Mouse (Mus musculus): ENCODE data around the gene Dvl2. TPM values are rescaled to one million over a fixed set of nuclear protein-coding genes. Genes with fewer than 3 reads are reported as not detected.

Gene Dvl2
- total RNA-seq, 2 experiments from 2014 or later, result 3.3 to 4.6 TPM

DNA sequence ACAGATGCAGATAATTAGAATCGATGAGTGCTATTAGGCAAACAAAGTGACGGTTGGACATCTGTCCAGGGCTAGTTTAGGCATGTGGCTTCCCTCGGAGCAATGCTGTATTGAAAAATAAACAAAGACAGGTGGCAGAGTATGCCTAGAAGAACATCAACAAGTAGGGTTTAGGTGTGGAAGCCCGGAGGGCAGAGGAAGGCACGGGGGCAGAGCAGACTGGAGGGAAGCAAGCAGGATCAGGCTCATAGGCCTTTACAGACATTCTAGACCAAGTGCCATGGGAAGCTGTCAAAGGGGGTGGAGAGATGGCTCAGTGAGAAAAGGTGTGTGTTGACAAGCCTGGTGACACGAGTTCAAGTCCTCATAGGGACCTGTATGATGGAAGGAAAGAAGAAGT lies 49.0 kb downstream of the Dvl2 start:
- intact Hi-C loops (cut with DNase I), result no loop called here
- DNase-seq, result no peak

DNA sequence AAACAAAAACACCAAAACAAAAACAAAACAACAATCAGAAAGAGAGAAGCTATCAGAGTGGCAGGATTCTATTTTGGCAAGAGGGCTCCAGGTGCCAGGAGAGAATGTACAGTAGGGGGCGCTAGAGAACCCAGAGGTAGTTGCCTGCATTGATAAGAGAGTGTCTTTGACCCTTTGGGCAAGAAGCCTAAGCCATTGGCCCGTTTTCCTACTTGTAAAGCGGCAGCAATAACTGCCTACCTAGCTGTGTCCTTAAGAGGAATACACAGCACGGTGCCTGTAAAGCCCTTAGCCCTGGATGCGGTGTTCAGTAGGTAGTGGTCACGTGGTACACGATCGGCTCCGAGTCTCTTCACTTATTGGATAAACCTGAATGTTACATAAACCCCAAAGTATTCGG lies 49.4 kb downstream of the Dvl2 start:
- DNase-seq, result no peak
- intact Hi-C loops (cut with DNase I), result no loop called here

DNA sequence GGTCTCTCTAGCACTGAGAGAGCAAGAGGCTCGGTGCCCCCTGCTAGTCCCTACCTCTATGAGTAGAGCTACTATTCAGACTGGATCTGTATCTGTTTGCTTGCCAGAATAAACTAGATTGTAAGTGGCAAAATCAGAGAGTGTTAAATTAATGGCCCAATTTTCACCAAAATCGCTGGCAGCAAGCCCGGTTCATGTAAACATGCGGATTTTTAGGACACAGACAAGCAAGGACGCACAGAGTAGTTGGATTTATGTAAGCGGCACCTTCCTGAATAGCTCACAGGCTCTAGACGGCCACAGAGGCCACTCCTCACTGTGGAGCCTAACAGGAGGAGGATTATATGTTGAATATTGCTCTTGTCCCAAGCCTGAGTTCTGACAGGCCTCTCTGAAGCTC lies 52.8 kb downstream of the Dvl2 start:
- no peak for DNase-seq
- intact Hi-C loops (cut with DNase I), result no loop called here

DNA sequence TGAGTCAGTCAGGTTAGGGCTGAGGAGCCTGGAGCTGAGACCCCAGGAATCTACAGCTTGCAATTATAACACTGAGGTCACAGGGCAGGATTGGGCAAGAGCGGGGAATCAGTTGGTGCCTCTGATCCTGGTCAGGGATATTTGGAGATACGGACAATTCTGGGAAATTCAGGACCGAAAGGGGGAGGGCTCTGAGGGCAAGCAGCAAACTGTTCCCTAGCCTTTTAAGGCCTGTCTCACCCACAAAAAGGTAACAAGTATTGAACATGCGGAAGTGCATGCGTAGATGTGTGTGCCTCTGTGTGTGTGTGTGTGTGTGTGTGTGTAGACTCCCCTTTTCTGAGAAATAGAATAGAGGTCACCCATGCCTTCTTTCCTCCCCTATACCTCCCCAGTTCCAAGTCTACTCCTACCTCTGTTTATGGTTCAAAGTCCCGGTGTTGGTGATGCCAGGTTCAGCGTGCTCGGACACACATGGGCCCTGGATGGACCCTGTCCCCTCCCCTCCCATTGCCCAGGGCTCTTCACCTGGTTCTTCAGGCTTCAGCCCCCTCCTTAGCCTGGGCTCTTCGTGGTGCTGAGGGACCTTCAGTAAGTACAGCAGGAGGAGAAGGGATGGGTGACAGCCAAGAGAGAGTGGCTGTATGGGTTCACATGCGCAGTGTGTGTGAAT lies 53.6 kb downstream of the Dvl2 start, which contains the start of gene Asgr1:
Gene Asgr1, plus strand, starts transcription at position 188 of the 673 bp plus-strand sequence.
- intact Hi-C loops (cut with DNase I), result no loop called here
- no peak for DNase-seq

DNA sequence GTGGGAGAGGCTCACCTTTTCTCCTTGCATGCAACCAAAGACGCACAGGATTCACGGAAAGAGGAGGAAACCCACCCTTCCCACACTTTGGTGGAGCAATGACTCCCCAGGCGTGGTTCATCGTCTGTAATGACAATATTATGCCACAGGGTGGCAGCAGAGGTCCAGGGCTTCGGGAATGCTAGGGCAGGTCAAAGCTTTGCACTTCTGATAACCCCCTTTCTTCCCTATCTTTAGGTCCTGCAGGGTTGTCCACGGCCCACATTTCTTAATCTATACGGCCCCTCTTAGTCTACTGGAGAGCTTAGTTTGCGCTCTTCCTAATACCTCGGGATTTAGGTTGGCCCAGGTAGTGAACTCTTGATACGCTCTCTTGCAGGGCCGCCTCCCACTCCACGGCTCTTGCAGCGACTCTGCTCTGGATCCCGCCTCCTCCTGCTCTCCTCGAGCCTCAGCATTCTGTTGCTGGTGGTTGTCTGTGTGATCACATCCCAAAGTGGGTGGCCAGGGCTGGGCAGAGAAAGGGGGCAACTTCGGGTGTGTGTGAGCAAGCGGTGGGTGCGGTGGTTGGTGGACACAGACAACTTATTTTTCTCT lies 55.3 kb downstream of the Dvl2 start:
- intact Hi-C loops (cut with DNase I), result loop anchor here (5.0 kb wide), 1 partner anchor 157 kb away; the partner anchor contains the start of gene Slc16a11
- DNase-seq, result peak; percentile 59 to 64

DNA sequence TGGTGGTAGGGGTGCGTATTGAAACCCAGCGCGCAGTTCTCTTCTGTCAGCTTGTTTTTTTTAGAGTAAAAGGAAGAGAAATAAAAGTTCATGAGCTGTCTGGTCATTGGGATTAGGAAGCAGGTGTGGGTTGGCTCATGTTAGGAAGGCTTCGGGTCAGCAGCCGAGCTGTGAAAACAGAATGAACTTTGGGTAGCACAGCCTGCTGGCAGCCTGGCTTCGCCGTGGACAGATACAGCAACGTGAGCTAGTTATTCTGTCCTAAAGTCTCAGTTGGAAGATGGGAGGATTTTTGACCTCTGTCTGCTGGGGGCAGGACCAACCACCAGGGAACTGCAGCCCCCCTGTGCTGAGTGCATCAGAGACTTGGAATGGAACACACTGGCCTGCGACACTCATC lies 57.4 kb downstream of the Dvl2 start:
- no peak for DNase-seq
- intact Hi-C loops (cut with DNase I), result loop anchor here (5.0 kb wide), 1 partner anchor 154 kb away; the partner anchor contains the start of gene Slc16a11

DNA sequence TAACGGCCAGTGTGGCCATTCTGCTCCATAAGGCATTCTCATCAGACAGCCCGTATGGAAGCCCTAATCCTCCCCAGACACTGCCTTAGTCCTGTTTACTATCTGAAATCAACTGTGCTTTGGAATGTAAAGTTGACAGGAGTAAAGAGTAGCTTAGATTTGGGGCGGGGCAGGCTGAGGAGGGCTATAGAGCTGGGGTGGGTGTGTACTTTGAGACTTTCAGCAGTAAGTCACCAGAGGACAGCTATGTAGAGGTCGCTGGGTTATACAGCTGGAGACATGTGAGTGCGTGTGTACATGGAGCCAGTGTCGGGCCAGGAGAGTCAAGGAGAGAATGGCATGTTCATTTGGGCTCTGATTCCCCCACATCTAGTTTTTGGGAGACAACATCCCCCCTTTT lies 59.5 kb downstream of the Dvl2 start:
- DNase-seq, result no peak
- intact Hi-C loops (cut with DNase I), result loop anchor here (5.0 kb wide), 1 partner anchor 152 kb away; the partner anchor contains the start of gene Slc16a11

Small RNAs within 50 kb of the gene (microRNA-seq; reads per million reads assigned to microRNA genes)
- 0 reads per million in 2 experiments for gene Gm44349
- gene Mir324, result 688 to 800 reads per million in 2 experiments

Other genes with a start within 250 kb of the Dvl2 start
- gene Polr2a, start 242.0 kb upstream of the Dvl2 start, total RNA-seq (2021), result 10 to 100 TPM; 28.7 to 29.2 TPM
- not detected for gene Slc35g3, start 238.6 kb upstream of the Dvl2 start, total RNA-seq (2021)
- gene Zbtb4, start 234.7 kb upstream of the Dvl2 start, total RNA-seq (2021), result 10 to 100 TPM; 24.3 to 26.2 TPM
- 10 to 100 TPM; 29.2 to 33.1 TPM for gene Chrnb1, start 204.7 kb upstream of the Dvl2 start, total RNA-seq (2021)
- gene Fgf11, start 198.7 kb upstream of the Dvl2 start, total RNA-seq (2021), result 1 to 10 TPM; 4.6 to 4.8 TPM
- under 1 TPM; 0.12 to 0.20 TPM for gene Tmem102, start 195.0 kb upstream of the Dvl2 start, total RNA-seq (2021)
- not detected for gene Gm39566, start 185.3 kb upstream of the Dvl2 start, total RNA-seq (2021)
- not detected for gene Spem2, start 182.1 kb upstream of the Dvl2 start, total RNA-seq (2021)
- not detected for gene Spem1, start 178.4 kb upstream of the Dvl2 start, total RNA-seq (2021)
- 1 to 10 TPM; 2.4 to 2.9 TPM for gene Nlgn2, start 162.8 kb upstream of the Dvl2 start, total RNA-seq (2021)
- 100 to 1,000 TPM; 104 to 140 TPM for gene Tmem256, start 162.1 kb upstream of the Dvl2 start, total RNA-seq (2021)
- gene Plscr3, start 154.2 kb upstream of the Dvl2 start, total RNA-seq (2021), result 10 to 100 TPM; 10.6 to 11.2 TPM
- not detected for gene Tnk1, start 141.9 kb upstream of the Dvl2 start, total RNA-seq (2021)
- not detected for gene Tmem95, start 122.6 kb upstream of the Dvl2 start, total RNA-seq (2021)
- gene Kctd11, start 119.2 kb upstream of the Dvl2 start, total RNA-seq (2021), result 1 to 10 TPM; 1.3 to 1.5 TPM
- gene Acap1, start 105.1 kb upstream of the Dvl2 start, total RNA-seq (2021), result 1 to 10 TPM in 1 of 2 experiments, under 1 TPM in 1; 0.27 to 1.1 TPM
- gene 2810408A11Rik, start 99.6 kb upstream of the Dvl2 start, total RNA-seq (2021), result under 1 TPM in 1 of 2 experiments, not detected in 1; 0.59 TPM
- gene Neurl4, start 99.5 kb upstream of the Dvl2 start, total RNA-seq (2021), result 10 to 100 TPM; 22.9 to 23.1 TPM
- 10 to 100 TPM; 33.9 to 42.5 TPM for gene Gps2, start 86.7 kb upstream of the Dvl2 start, total RNA-seq (2021)
- 100 to 1,000 TPM; 402 to 432 TPM for gene Eif5a, start 78.6 kb upstream of the Dvl2 start, total RNA-seq (2021)
- gene Ybx2, start 64.8 kb upstream of the Dvl2 start, total RNA-seq (2021), result 10 to 100 TPM in 1 of 2 experiments, 1 to 10 TPM in 1; 5.4 to 10.6 TPM
- 100 to 1,000 TPM; 382 to 407 TPM for gene Slc2a4, start 52.4 kb upstream of the Dvl2 start, total RNA-seq (2021)
- gene Cldn7, start 35.8 kb upstream of the Dvl2 start, total RNA-seq (2021), result not detected
- 100 to 1,000 TPM; 171 to 246 TPM for gene Ctdnep1, start 19.4 kb upstream of the Dvl2 start, total RNA-seq (2021)
- gene Elp5, start 18.1 kb upstream of the Dvl2 start, total RNA-seq (2021), result 10 to 100 TPM; 29.0 to 34.6 TPM
- 100 to 1,000 TPM; 142 to 178 TPM for gene Gabarap, start 9.5 kb upstream of the Dvl2 start, total RNA-seq (2021)
- 10 to 100 TPM; 12.6 to 16.5 TPM for gene Phf23, start 4.8 kb upstream of the Dvl2 start, total RNA-seq (2021)
- gene Acadvl, start 14.8 kb downstream of the Dvl2 start, total RNA-seq (2021), result 100 to 1,000 TPM; 320 to 384 TPM
- gene Dlg4, start 16.3 kb downstream of the Dvl2 start, total RNA-seq (2021), result 1 to 10 TPM; 4.9 to 6.5 TPM
- gene Asgr1, start 53.5 kb downstream of the Dvl2 start, total RNA-seq (2021), result not detected
- gene Asgr2, start 92.0 kb downstream of the Dvl2 start, total RNA-seq (2021), result not detected
- 1 to 10 TPM; 1.1 to 1.2 TPM for gene Mgl2, start 129.7 kb downstream of the Dvl2 start, total RNA-seq (2021)
- 1 to 10 TPM; 1.8 to 2.0 TPM for gene Clec10a, start 155.6 kb downstream of the Dvl2 start, total RNA-seq (2021)
- under 1 TPM; 0.46 to 0.49 TPM for gene Slc16a11, start 212.2 kb downstream of the Dvl2 start, total RNA-seq (2021)
- under 1 TPM; 0.74 to 0.94 TPM for gene Slc16a13, start 220.5 kb downstream of the Dvl2 start, total RNA-seq (2021)
- 1 to 10 TPM; 3.7 to 6.5 TPM for gene Bcl6b, start 229.2 kb downstream of the Dvl2 start, total RNA-seq (2021)
- gene 0610010K14Rik, start 237.3 kb downstream of the Dvl2 start, total RNA-seq (2021), result 10 to 100 TPM; 29.3 to 31.9 TPM
- 1 to 10 TPM; 1.3 to 2.4 TPM for gene Gm21988, start 239.2 kb downstream of the Dvl2 start, total RNA-seq (2021)
- gene Rnasek, start 239.2 kb downstream of the Dvl2 start, total RNA-seq (2021), result 100 to 1,000 TPM in 1 of 2 experiments, 10 to 100 TPM in 1; 94.6 to 110 TPM

Data from gastrocnemius, postnatal 36 days (tissue).